Mouse (Mus musculus): Measurements from ENCODE around the gene Erc2. TPM values are rescaled to one million over a fixed set of nuclear protein-coding genes. Genes with fewer than 3 reads are reported as not detected.

Gene Erc2
- polyA plus RNA-seq, 1 experiment from 2014 or later = 7.3 TPM

Other genes with a start within 250 kb of the Erc2 start
- gene Fam208a, start 193.6 kb upstream of the Erc2 start, polyA plus RNA-seq (2014; fragmentation: Nextera tagmentation; extraction: Ambion mirVana) = 12.8 and 18.6 TPM in 2 replicates
- 11.3 and 14.6 TPM in 2 replicates for gene Ccdc66, start 114.0 kb upstream of the Erc2 start, polyA plus RNA-seq (2014; fragmentation: Nextera tagmentation; extraction: Ambion mirVana)